Mouse (Mus musculus) colon, adult 2 months (tissue): ENCODE data around the gene Ppp1r1b. TPM values are rescaled to one million over a fixed set of nuclear protein-coding genes. Genes with fewer than 3 reads are reported as not detected.

Experiments
- polyA plus RNA-seq: library from polyadenylated mRNA; depleted of rRNA; stranded (reverse); fragments of >200 nt; gene quantifications from 2 replicates; pipeline ENCODE4 v1.2.3, GENCODE M21; 2012; rRNA removed

Gene Ppp1r1b
- 327 and 357 TPM in 2 replicates for polyA plus RNA-seq

DNA sequence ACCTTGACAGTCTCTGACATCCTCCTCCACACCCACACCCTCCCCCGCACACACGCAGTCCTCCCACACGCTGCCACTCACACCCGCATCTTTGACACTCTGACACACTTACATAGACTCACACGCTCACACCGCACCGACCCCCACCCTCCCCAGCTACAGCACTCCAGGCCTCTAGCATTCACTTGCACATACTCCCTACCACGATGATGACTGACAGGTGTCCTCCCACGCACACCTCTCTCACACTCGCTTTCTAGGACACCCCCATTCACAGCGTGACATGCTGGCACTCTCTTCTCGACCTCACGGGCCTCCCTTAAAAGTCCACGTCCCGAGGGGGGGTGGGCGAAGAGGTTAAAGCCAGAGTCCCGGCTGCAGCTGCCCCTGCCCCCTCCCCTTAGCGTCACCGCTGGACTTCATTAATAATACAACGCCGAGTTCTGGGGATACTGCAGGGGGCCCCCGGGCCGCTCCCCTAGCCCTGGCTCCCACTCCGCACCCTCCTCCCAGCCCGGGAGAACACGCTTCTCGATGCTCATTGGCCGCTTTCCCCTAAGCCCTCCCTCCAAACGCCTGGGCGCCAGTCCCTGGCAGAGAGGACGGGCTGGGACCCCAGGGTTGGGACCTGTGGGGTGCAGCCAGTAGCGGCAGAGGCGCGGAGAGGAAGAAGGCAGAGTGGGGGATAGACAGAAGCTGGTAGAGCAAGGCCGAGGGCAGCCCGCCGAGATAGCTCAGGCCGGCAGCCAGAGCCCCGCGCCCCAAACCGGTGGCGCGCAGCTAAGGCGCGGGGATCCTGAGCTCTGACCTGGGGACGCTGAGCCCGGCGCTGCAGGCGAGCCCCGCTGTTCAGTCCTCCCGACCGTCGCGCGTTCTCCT is at the start of gene Ppp1r1b:
TSS of gene Ppp1r1b (plus strand) at position 322 of the 879 bp plus-strand sequence.

DNA sequence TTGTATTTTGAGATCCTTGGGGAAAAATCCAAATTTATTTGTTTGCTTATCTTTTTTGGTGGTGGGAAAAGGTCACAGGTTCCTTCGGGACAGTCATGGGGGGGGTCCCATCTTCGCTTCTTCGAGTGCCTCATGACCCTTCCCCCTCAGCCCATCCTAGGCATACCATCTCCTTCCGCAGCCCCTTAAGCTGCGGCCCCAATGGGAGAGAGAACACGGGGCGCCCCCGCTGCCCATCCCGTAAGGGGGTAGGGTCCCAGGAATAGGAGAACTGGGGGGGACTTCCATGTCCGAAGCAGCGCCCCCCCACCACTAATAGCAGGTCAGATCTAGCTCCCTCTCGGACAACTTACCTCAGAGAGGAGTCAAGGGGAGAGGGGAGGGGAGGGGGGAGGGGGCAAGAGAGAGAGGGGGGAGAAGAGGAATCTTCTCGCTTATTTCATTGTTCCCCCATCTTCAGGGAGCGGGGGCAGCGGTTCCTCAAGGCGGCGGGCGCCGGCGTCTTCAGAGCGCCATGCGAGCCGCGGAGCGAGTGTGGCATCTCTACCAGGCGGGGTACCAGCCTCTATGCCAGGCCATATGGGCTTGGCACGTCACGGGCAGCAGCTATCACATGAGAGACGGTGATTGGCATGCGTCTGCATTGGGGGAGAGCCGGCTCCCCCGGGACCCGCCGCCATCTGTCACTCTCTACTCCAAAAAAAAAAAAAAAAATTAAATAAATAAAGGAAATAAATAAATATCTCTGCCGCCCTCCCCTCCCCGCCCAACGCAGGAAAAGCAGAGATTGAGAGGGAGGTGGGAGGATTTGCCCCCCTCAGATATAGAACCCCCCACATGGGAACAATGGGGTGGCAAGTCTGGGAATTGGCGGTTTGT is 18.9 kb upstream of the Ppp1r1b start, which contains the start of gene Neurod2:
TSS of gene Neurod2 (minus strand) at position 568 of the 879 bp plus-strand sequence.

DNA sequence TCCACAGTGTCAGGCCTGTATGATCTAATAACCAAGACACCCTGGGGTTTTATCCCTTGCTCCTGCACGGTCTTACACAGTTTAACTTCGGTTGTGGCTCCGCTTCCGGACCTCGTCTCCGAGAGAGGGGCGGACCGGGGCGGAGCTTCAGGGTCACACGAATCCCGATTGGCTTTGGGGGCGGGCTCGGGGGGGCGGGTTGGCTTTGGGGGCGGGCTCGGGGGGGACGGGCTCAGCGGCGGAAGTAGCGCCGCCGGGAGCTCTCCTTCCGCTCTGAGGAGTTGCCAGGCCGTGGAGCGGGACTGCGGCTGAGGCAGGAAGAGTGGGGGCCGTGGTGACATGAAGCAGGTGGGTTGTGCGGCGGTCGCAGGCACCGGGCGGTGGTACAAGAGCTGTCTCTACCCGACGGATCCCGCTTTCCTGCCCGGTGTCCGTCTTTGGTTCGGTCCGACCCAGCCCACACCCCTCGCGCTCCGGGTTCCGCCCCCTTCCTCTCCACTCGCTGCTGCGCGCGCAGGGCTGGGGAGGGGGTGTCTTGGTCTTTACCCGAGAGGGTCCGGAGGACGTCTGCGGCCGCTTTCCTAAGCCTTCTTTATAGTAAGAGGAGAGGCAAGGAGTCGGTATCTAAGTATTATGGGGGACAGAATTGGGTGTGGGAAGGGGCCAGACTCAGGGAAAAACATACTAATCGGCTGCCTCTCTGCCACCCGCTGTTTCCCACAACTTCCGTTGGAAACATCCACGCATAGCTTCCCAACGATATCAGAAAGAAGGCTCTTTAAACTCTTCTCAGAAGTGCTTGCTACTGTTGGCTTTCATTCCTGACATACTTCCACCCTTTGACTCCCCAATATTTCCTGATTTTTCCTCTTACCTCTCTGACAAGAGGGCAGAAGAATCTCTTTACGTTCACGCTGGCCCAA is 10.2 kb downstream of the Ppp1r1b start, which contains the start of gene Stard3:
TSS of gene Stard3 (plus strand) at position 208 of the 923 bp plus-strand sequence.

DNA sequence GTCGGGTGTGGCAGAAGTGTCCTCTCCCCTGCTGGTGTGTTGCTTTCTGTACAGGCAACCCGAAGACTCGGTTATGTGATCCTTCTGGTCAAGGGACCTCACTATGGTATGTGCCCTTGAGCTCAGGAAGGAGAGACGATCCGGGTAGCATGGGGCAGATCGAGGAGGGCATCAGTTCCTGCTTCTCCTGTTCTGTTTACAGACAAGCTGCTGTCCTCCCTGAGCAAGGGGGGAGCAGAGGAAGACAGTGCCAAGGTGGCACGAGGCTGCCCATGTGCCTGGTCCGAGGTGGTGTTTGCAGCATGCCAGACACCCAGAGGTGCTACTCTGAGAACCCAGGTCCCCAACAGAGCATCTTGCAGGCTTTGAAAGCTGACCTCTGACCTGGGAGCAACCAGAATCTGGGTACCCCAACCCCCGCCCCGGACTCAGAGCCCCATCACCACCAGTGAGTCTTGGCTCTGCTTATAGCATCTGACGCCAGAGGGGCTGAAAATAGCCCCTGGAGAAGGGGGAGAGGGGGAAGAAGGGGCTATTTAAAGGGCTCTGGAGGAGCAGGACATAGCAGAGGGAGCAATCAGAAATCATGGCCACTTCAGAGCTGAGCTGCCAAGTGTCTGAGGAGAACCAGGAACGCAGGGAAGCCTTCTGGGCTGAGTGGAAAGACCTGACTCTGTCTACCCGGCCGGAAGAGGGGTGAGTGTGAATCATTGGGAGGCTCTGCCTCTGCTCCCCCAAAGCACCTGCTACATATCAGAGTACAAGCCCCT is 35.2 kb downstream of the Ppp1r1b start, which contains the start of gene Tcap:
TSS of gene Tcap (plus strand) at position 551 of the 770 bp plus-strand sequence.

DNA sequence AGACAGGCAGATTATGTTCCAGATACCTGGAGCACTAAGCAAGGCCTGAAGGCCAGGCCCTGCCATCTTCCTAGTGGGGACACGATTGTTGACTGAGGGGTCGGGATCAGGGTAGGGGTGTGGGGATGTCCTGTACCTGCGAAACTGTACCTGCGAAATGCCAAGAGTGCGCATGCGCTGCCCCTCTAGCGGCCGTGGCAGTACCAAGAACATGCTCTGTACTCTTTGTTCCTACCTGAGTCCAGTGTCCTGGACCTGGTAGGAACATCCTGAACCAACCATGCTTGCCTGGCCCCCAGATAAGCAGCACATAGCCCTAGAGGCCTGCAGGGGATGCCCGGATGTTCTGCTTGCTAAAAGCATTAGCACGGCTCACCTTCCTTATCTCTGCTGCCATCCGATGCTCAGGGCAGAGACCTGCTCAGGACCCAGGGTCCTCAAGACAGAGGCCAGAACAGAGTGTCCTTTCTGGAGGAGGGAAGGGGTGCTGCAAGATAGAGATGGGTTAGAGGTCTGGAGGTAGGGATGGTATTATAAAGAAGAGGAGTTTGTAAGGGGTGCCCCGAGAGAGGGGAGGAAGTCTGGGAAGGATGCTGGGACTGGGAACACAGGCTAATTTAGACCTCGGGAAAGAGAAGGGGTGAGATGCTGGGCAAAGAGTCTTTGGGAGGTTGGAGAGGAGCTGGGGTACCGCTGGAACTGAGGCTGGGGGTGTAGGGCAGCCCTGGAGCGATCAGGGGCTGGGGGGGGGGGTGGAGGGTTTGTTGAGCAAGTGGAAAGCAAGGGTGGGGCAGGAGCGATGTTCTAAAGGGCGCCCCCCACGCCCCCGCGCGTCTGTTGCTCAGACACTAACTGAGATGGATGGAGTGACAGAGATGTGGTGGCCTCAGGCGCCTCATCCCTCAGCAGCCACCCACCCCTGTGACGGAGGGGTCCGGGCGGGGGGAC is 37.7 kb downstream of the Ppp1r1b start, which contains the start of gene Pnmt:
TSS of gene Pnmt (plus strand) at position 813 of the 948 bp plus-strand sequence.

DNA sequence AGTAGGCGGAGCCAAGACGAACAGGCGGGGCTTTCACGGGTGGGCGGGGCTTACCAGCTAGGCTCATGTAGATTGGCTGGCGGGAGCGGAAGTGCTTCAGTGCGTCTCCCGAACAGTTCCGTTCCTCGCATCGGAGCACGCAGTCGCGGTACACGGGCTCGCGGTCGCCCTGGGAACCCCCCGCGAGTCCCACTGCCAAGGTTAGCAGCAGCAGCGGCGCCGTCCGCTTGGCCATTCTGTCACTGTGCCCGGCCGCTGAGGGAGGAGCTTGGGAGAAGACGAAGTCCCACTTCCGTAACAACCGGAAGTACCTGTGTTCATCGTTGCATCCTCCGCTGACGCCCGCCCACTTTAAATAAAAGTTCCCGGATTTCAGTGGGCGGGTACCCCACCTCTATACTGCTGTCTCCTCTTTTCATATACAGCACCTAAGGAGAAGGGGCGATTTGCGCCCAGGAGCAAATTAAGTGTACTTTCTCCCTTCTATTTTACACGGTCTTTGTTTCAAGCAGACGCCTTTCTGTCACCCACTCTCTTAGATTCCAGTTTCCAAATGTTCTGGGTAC is 52.0 kb downstream of the Ppp1r1b start, which contains the start of gene Pgap3:
TSS of gene Pgap3 (minus strand) at position 330 of the 566 bp plus-strand sequence.

Other genes with a start within 250 kb of the Ppp1r1b start
- 13.8 and 15.1 TPM in 2 replicates for gene Fbxl20, start 198.0 kb upstream of the Ppp1r1b start, polyA plus RNA-seq
- gene Med1, start 155.1 kb upstream of the Ppp1r1b start, polyA plus RNA-seq = 7.0 and 7.1 TPM in 2 replicates
- gene Cdk12, start 145.3 kb upstream of the Ppp1r1b start, polyA plus RNA-seq = 9.5 and 11.4 TPM in 2 replicates
- gene Neurod2, start 18.8 kb upstream of the Ppp1r1b start, polyA plus RNA-seq = 0.05 TPM in 1 of 2 replicates, not detected in the other
- gene Stard3, start 10.0 kb downstream of the Ppp1r1b start, polyA plus RNA-seq = 156 and 194 TPM in 2 replicates
- gene Tcap, start 35.4 kb downstream of the Ppp1r1b start, polyA plus RNA-seq = 0.90 and 0.94 TPM in 2 replicates
- gene Pnmt, start 38.0 kb downstream of the Ppp1r1b start, polyA plus RNA-seq = not detected in 2 replicates
- 53.6 and 64.8 TPM in 2 replicates for gene Pgap3, start 52.1 kb downstream of the Ppp1r1b start, polyA plus RNA-seq
- 115 and 133 TPM in 2 replicates for gene Erbb2, start 64.1 kb downstream of the Ppp1r1b start, polyA plus RNA-seq
- 70.4 and 77.0 TPM in 2 replicates for gene Mien1, start 90.6 kb downstream of the Ppp1r1b start, polyA plus RNA-seq
- gene Grb7, start 98.0 kb downstream of the Ppp1r1b start, polyA plus RNA-seq = 120 and 136 TPM in 2 replicates
- 2.0 and 3.7 TPM in 2 replicates for gene Ikzf3, start 197.6 kb downstream of the Ppp1r1b start, polyA plus RNA-seq
- 0.07 TPM in 1 of 2 replicates, not detected in the other for gene Zpbp2, start 202.7 kb downstream of the Ppp1r1b start, polyA plus RNA-seq
- gene Ormdl3, start 239.0 kb downstream of the Ppp1r1b start, polyA plus RNA-seq = 45.6 and 52.7 TPM in 2 replicates
- gene Lrrc3c, start 249.9 kb downstream of the Ppp1r1b start, polyA plus RNA-seq = not detected in 2 replicates